Mouse (Mus musculus) B cell, adult (primary cell): ENCODE measurements around the gene Crtac1. TPM values are rescaled to one million over a fixed set of nuclear protein-coding genes. Genes with fewer than 3 reads are reported as not detected.

Experiments used
- total RNA-seq: library from RNA; stranded (reverse); gene quantifications from 4 replicates; pipeline ENCODE4 v1.2.4, GENCODE M21; 2023; ENCODE audit not compliant: inconsistent age

Crtac1 gene
- total RNA-seq = not detected in 4 replicates

DNA sequence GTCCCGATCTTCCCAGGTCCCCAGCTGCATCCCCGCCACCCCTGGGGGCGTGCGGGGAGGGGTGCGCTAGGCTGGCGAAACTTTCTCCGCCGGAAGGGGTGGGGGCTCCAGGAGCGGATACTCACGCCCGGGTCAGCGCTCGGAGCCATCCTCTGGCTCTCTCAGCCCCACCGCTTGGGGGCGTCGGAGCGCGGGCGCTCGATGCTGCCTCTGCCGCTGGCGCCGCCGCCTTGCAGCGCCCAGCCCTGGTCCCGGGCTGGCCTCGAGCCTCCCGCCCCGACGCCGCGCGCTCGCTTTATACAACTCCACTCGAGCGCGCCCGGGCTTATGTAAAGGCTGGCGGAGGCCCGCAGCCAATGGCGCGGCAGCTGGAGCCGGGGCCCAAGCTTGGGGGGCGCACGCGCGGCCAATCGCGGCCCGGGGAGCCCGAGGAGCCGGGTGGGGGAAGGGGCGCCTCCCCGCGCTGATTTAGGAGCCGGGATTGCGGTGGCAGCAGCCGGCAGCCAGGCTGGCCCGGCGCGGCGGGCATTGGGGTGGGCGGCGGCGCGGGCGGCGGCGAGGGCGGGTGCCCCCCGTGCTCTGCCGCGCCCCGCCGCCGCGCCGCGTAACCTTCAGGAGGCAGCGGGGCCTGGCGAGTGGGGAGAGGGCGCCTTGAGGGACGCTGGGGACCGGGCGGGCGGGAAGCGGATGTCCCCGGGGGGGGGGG, at the start of gene Crtac1:
Crtac1 (minus strand) TSS at position 299 of the 706 bp plus-strand sequence.

DNA sequence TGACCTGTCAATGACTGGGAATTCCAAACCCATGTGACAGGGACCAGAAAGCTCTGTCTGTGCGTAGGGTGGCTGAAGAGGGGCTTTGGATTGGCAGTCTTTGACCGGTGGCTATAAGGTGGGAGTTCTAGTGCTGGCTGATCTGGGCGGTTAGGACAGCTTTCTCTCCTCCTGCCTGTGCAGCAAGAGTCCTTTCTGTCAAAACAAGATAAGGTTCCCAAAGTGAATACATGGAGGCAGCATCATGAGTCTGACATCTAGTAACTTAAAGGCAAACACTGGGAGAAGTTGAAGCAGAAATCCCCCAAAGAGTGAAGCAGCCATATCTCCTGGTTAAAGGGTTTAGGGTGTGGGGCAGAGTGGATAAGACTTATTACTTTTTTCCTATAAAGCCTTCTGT, 184.1 kb downstream of the Crtac1 start, which contains the start of gene Golga7b:
Golga7b (plus strand) TSS at position 56 of the 400 bp plus-strand sequence.

Other genes starting within 250 kb of the Crtac1 start
- not detected in 4 replicates for gene Sfrp5, start 229.5 kb downstream of the Crtac1 start, total RNA-seq
- not detected in 4 replicates for gene Golga7b, start 184.2 kb downstream of the Crtac1 start, total RNA-seq
- gene R3hcc1l, start 87.0 kb upstream of the Crtac1 start, total RNA-seq = 38.6 to 47.3 TPM (median 40.6 TPM) in 4 replicates
- gene Loxl4, start 181.0 kb upstream of the Crtac1 start, total RNA-seq = 0.13 TPM in 1 of 4 replicates, not detected in the others